Mouse (Mus musculus): ENCODE data around the gene Phactr2.

Phactr2 gene

DNA sequence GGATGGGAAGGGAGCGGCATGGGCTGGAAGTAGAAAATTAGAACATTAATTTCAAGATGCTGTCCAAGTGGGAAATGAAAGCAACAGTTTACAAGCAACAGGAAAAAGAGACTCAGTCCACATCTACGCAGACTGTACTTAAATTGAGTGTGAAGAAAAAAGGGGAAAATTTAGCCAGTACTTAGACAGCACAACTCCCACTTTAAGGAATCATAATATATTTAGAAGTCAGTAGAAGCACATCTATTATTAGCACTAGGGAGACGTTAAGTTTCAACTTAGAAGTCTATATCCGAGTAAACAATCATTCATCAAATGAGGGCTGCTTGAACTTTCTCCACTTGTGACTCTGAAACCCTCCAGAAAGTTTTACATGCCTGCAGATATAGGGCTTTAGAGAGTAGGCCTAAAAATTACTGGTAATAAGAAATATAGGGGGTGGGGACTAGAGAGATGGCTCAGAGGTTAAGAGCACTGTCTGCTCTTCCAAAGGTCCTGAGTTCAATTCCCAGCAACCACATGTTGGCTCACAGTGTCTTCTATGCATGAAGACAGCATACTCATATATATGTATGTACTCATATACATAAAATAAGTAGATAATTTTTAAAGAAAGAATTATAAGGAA lies 142.7 kb downstream of the Phactr2 start:
- no peak for DNase-seq (ENCODE audit: low spot score in 2 of 2)

DNA sequence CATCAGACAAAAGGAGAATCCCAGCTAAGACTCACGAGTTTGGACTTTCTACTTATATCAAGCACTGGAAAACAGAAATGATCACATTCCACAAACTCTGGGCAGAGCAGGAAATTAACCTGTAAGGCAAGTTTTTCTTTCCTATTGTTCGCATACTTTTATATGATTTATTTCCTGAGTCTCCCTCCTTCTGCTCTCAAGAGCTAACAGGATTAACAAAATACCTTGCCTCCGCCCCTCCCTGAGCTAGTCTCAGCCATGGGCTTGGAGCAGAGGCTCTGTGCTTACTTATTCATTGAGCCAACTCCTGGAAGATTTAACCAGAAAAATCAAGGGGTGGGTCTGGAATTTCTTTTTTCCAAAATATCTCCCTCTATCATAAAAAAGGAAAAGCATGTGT lies 145.6 kb downstream of the Phactr2 start:
- DNase-seq (ENCODE audit: low spot score in 2 of 2) = no peak

DNA sequence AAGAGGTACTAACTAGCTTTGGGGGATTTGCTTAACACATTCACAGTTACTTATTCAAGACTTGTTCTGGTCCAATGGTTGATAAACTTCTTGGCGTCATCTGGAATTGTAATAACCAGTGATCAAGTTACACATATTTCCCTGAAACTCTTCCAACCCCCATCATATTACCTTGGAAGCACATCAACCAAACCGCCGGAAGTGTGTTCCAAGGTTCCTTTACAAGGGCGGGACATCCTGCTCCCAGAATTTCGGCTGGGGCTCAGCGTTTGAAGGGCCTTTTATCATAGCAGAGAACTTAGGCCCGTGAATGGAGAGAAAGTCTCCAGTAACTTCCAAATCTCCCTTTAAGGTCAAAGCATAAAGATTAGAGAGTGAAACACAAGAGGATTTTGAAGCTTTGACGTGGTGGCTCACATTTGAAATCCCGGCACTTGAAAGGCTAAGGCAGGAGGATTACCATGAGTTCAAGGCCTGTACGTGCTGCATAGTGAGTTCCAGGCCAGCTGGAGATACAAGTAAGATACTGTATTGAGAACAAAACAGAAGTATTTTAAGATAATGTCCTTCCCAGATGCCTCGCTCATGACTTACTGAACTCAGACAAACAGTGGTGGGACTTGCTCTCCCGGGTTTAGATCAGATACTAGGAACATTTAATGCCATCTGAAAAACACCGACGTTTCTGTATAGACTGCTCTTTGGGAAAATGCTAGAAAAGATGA lies 147.9 kb downstream of the Phactr2 start:
- no peak for DNase-seq (ENCODE audit: low spot score in 2 of 2)

DNA sequence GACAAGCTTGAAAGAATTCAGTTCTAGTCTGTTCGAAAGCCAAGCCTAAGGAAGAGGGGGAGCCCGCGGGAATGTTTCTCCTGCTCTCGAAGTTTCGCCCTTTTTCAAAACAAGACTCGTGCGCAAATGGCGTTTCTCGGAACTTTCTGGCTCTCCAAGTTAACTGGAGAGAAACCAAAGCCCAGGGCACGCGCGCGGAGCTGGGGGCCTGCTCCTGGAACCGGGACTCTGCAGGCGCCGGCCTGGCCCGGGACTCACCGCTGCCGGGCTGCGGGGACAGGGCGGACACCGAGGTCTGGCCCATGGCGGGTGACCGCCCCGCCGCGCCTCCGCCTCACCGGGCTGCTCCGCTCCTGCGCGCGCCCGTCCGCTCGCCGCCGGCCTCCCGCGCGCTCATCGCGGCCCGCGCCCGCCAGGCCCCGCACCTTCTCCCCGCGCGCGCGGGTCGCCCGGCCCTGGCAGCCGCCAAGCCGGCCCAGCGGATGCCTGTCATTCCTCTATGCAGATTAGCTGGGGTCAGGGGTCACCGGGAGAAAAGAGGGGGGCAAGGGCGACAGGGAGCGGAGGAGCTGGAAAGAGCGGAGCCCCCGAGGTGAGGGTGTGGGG lies 150.3 kb downstream of the Phactr2 start:
- DNase-seq (ENCODE audit: low spot score in 2 of 2) = peak; percentile 30 to 33

- DNase-seq (ENCODE audit: low spot score in 2 of 2) = no peak
These were observed 150.9 kb downstream of the Phactr2 start for GRCm38 (mm10) chr10:13323139-13323805.

GRCm38 (mm10) chr10:13314999-13315398 lies 159.2 kb downstream of the Phactr2 start:
- no peak for DNase-seq (ENCODE audit: low spot score in 2 of 2)

GRCm38 (mm10) chr10:13312576-13312975 lies 161.6 kb downstream of the Phactr2 start:
- no peak for DNase-seq (ENCODE audit: low spot score in 2 of 2)

- DNase-seq (ENCODE audit: low spot score in 2 of 2) = no peak
These were observed 162.6 kb downstream of the Phactr2 start for GRCm38 (mm10) chr10:13311612-13312011.

GRCm38 (mm10) chr10:13310075-13310474 lies 164.1 kb downstream of the Phactr2 start:
- DNase-seq (ENCODE audit: low spot score in 2 of 2) = no peak

DNA sequence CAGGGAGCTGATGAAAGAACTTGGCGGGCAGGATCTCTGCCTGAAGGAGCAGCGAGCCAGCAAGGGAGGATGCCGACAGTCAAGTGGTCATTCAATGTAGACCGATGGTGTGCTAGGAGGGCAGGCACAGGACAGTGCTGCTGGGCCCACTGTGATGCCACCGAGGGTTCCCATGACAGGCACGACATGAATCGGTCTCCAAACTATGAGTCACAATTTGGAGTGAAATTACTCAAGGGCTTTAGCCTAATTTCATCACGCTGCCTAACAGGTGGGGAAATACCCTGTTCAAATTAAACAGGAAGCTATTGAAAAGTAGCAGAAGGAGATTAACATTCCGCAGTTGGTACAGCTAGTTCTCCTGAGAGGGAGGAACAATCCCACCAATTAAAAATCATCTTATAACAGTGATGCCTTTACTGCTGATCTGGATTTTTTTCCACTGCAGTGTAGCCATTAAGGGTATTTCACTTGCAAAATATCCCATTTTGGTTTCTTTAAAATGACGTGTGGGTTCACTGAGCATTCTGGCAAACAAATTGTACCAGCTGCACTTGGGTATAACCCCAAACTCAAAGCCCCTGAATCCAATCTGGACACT lies 169.5 kb downstream of the Phactr2 start:
- DNase-seq (ENCODE audit: low spot score in 2 of 2) = no peak

DNA sequence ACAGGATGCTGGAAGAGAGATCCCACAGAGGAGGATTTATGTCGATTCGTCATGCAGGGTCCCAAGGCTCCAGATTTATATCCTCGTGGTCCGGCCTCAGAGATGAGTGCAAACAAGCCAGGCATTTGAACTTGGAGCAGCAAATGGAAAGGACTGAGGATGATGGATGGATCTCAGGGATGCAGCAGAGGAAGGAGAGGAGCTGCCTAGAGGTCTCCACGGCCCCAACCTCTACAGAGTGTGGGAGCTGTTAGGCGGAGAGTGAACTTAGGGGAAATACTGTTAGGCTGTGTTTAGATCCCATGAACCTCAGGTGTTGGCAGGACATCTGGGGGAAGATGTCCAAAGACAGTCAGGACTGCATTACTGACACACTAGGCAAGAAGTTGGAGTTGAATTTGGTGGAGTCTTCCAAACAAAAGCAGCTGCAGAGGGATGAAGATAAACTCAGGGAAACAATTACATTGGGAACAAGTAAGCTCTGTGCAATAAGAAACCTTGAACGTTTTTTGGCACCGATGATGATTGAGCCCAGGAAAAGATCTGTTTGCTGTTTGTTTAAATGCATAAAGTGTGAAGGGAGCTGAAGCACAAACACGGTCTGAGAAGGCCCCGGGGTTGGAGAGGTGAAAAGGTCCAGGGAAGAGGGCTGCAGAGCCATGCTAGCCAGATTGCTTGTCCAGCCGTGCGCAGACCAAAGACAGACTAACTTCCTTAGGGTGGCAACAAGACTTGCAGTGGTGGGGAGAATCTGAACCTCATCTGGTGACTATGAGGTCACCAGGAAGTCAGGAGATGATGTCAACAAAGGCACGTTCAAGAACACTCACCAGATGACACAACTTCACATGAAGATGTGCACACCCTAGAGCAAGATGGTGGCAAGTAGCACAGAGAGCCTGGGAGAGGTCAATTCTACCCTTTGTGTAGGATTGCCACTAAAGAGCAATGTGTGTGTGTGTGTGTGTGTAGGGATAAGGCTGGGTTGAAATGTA lies 170.6 kb downstream of the Phactr2 start:
- no peak for DNase-seq (ENCODE audit: low spot score in 2 of 2)

- DNase-seq (ENCODE audit: low spot score in 2 of 2) = no peak
These were observed 173.6 kb downstream of the Phactr2 start for GRCm38 (mm10) chr10:13300601-13301000.

- no peak for DNase-seq (ENCODE audit: low spot score in 2 of 2)
These were observed 174.0 kb downstream of the Phactr2 start for GRCm38 (mm10) chr10:13300196-13300595.

DNA sequence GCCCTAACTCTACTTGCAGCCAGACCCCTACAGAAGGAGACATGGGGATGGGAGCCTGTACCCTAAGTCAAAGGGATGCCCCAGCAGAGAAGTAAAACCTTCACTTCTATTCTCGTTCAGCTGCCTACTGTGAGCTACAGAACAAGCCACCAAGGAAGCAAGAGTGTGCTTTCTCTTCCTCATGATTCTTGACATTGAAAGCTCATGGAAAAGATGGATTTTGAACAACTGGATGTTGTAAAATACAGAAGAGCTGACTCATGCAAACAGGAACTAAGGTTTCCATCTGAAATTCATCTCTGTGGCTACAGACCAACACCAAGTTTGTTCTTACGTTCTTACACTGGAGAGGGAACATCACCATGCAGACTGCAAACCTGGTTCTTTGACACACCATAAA lies 179.3 kb downstream of the Phactr2 start:
- no peak for DNase-seq (ENCODE audit: low spot score in 2 of 2)

DNA sequence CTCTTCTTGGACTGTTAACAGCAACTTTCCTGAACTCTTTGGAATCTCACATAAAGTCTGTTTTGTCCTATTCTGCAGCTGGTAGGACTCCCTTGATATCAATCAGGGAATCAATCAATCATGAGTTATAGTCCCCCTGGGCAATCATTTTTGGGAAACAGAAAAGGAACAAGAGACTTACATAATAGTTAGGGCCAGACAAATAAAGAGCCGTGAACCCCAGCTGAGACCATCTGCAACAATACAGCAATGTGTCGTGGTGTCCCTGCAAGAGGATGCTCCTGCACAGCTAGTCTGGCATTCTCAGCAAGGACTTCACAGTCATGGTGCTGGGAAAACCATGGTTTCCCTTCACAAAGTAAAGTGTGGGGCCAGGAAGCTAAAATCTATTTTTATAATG lies 182.2 kb downstream of the Phactr2 start:
- no peak for DNase-seq (ENCODE audit: low spot score in 2 of 2)

GRCm38 (mm10) chr10:13289252-13289961 lies 184.8 kb downstream of the Phactr2 start:
- no peak for DNase-seq (ENCODE audit: low spot score in 2 of 2)

- DNase-seq (ENCODE audit: low spot score in 2 of 2) = no peak
These were observed 185.9 kb downstream of the Phactr2 start for GRCm38 (mm10) chr10:13288296-13288695.

DNA sequence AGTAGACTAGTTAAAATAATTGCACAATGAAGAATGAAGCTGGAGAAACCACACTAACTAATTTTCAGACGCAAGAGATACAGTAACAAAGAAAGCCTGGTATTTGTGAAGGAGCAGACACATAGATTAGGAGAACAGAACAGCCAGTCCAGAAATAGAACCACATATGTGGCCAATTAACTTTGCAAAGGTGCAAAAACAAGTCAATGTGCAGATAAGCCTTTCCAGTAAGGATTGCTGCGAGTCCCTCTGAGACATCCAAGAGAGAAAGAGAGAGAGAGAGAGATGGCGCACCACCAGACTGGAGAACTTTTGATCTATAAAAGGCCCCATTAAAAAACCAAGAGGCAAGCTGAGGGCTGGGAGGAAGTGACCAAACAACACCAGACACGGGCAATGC lies 190.8 kb downstream of the Phactr2 start:
- no peak for DNase-seq (ENCODE audit: low spot score in 2 of 2)

DNA sequence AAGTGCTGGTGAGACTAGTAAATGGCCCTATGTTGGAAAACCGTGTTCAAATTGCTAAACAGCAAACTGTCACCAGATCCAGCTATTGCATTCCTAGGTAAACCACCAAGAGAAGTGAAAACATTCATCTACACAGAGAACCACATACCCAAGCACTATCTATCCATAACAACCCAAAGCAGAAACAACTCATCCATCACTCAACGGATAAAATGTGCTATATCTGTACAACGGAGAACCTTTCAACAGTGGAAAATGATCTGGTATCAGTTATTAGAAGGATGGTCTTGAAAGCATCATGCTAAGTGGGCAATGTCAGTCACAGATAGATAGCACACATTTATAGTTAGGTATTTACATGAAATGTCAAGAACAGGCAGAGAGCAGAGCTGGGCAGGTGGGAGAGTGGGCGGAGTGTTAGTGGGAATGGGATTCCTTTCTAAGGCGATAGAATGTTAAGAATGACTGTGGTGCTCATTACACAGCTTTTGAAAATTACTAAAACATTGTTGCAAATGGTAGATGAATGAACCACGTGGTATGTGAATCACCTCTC lies 193.8 kb downstream of the Phactr2 start:
- no peak for DNase-seq (ENCODE audit: low spot score in 2 of 2)

- DNase-seq (ENCODE audit: low spot score in 2 of 2) = no peak
These were observed 197.9 kb downstream of the Phactr2 start for GRCm38 (mm10) chr10:13276298-13276697.

Data from frontal cortex, postnatal 36 days (tissue).